Mouse (Mus musculus): ENCODE measurements around the gene Bahcc1. TPM values are rescaled to one million over a fixed set of nuclear protein-coding genes. Genes with fewer than 3 reads are reported as not detected.

Bahcc1 gene
- 10 to 100 TPM; 17.6 to 19.0 TPM for total RNA-seq (2021)
- long read RNA-seq, partial matches to known transcripts: 6 of 14 reads
- long read RNA-seq, other reads (novel, unspliced or antisense): 8 of 14 reads

GRCm38 (mm10) chr11:120232230-120233097 lies at the start of gene Bahcc1:
Gene Bahcc1, plus strand, starts transcription at chr11:120232947.
- peak; percentile 100 for DNase-seq (ENCODE audit: low spot score in 2 of 2)

- no peak for DNase-seq (ENCODE audit: low spot score in 2 of 2)
These were observed 49.6 kb upstream of the Bahcc1 start for GRCm38 (mm10) chr11:120183180-120183579.

DNA sequence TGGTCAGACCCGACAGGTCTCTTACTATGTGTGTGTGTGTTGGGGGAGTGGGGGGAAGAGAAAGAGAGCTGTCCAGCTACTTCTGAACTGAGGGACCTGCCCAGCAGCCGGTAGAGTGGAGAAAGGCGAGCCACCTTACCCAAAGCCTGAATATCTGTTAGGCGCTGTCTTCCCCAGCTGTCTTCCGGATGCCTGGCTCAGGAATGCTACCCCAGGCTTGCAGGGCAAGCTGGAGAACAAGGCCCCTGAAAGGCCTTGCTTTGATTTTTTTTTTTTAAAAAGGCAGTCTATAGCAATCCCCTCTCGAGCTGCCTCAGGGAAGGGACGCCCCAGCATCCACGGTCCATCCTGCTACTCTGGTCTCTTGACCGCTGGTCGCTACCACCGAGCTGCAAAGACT lies 49.0 kb upstream of the Bahcc1 start:
- DNase-seq (ENCODE audit: low spot score in 2 of 2): no peak

GRCm38 (mm10) chr11:120184371-120185315 lies 48.1 kb upstream of the Bahcc1 start:
- DNase-seq (ENCODE audit: low spot score in 2 of 2): no peak

- DNase-seq (ENCODE audit: low spot score in 2 of 2): no peak
These were observed 47.2 kb upstream of the Bahcc1 start for GRCm38 (mm10) chr11:120185316-120186141.

DNA sequence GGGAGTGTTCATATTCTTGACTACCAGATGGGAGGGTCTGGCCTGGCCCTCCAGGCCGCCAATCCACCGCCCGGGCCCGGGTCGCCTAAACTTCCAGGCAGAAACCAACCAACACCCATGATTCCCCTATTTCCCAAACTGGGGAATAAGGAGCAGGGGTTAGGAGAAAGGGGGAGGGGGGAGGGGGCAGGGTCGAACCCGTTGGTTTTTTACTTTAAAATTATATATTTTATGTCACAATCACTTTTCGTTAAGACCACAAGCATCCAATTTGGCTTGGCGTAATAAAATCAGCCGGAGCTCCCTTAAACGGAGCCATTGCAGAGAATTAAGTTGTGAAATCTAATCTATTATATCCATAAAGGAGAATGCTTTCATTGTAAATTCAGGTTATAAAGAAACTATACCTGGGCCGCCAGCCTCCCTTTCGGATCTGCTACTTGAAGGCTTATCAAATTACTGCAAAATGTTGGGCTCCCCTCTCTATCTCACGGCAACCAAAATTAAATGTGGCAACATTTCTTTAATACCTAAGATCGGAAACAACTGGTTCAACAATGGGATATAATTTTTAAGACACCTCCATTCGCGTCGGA lies 46.5 kb upstream of the Bahcc1 start:
- DNase-seq (ENCODE audit: low spot score in 2 of 2): no peak

GRCm38 (mm10) chr11:120186821-120187235 lies 45.9 kb upstream of the Bahcc1 start:
- no peak for DNase-seq (ENCODE audit: low spot score in 2 of 2)

- DNase-seq (ENCODE audit: low spot score in 2 of 2): no peak
These were observed 45.3 kb upstream of the Bahcc1 start for GRCm38 (mm10) chr11:120187236-120188101.

GRCm38 (mm10) chr11:120188102-120188480 lies 44.7 kb upstream of the Bahcc1 start:
- DNase-seq (ENCODE audit: low spot score in 2 of 2): no peak

- peak in 1 of 2 experiments; percentile 59 for DNase-seq (ENCODE audit: low spot score in 2 of 2)
These were observed 44.0 kb upstream of the Bahcc1 start for GRCm38 (mm10) chr11:120188481-120189441.

GRCm38 (mm10) chr11:120189459-120190312 lies 43.1 kb upstream of the Bahcc1 start:
- DNase-seq (ENCODE audit: low spot score in 2 of 2): peak; percentile 97 to 99

DNA sequence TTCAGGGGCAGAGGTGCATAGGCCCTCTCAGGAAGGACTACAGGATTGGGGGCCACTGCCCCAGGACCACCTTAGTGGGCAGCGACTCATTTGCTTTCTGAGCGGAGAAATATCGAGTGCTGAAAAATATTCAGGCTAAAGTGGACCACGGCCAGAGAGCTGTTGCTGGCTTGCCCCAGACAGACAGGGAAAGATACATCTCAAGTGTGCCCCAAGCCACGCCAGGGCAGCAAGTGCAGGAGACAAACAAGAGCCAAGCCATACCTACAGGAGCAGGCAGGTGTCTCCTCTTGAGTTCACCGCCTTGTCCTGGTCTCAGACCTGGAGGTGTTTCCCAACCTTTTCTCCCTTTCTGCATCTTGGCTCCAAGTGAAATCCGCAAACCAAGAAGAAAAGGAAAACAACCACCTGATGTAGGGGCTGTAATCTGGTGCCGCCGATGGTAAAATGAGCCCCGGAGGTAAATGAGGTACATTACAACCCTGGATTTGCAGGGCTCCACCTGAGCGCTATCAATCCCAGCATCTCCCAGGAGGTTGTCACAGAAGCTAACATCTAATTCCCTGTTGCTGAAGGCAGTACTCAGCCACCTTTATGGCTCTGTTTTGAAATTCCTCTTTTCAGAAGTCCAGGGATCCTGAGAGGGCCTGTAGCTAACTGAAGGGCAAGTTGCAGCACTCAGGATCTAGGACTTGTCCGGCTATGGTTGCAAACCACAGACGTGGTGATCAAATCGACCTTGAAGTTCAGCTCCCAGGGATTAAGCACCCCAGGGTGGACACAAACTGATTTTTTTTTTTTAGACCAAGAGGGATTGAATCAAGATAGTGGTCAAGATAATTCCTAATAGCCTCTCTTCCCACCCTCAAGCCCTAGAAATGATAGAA lies 42.0 kb upstream of the Bahcc1 start:
- no peak for DNase-seq (ENCODE audit: low spot score in 2 of 2)

GRCm38 (mm10) chr11:120198831-120199230 lies 33.9 kb upstream of the Bahcc1 start:
- DNase-seq (ENCODE audit: low spot score in 2 of 2): no peak

- DNase-seq (ENCODE audit: low spot score in 2 of 2): no peak
These were observed 33.0 kb upstream of the Bahcc1 start for GRCm38 (mm10) chr11:120199766-120200165.

DNA sequence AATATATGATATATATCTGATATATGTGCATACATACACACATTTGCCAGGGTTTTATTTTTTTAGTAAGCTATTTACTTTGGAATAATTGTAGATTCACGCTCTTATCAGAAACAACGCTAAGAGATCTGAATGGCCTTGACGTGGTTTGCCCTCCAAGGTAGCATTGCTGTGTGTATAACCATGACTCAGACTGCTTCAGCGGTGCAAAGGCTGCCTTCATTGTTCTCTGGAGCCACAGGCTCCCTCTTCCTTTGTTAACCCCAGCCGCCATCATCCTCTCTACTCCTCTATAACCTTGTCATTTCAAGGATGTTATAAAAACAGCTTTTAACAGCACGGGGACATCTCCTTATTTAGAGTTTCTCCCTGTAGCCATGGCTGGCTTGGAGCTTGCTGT lies 32.1 kb upstream of the Bahcc1 start:
- no peak for DNase-seq (ENCODE audit: low spot score in 2 of 2)

DNA sequence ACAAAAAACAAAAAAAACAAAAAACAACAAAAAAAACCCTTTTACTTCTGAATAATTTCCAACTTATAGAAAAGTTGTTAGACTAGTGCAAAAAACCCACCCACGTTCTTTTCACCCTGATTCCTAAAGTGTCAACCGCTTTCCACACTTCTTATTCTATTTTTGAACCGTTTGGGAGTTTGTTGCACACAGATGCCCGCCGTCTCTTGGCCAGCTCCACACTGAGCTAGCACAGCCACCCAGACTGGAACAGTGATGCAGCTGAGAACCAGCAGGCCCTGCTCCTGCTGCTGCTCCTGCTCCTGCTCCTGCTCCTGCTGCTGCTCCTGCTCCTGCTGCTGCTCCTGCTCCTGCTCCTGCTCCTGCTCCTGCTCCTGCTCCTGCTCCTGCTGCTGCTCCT lies 28.5 kb upstream of the Bahcc1 start:
- no peak for DNase-seq (ENCODE audit: low spot score in 2 of 2)

All from layer of hippocampus, adult 18-20 months (tissue).